Mouse (Mus musculus): ENCODE measurements around the gene Ccnf. TPM values are rescaled to one million over a fixed set of nuclear protein-coding genes. Genes with fewer than 3 reads are reported as not detected.

Gene Ccnf
- polyA plus RNA-seq, 1 experiment, result 32.9 TPM

DNA sequence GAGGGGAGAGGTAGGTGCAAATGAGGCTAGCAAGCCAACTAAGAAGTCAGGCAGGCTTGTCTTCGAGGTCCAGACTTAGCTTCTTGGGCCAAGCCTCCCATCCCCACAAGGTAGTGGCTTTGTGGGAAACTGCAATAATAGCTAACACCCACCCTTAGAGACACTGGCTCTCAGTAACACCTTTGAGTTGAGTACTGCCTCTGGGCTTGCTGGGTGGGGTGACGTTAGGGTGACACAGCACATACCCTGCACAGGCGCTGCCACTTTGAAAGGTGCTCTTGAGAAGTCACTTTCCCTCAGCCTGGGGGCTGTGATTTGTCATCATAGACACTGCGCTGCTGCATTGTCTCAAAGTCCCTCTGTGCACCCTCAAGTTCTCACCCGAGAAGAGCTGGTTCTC, 57.5 kb downstream of the Ccnf start:
- H3K4me1 ChIP-seq, result peaks cover 72% of the 10 kb centered on the region
- no peaks in the 10 kb centered on the region for H3K27me3 ChIP-seq (replicated peaks)
- TF ChIP-seq GATA1 (IDR thresholded peaks at IDR 0.05; ENCODE audit: borderline replicate concordance, low read length) (no peak), FLI1 (IDR thresholded peaks at IDR 0.05; ENCODE audit: low read length) (no peak)
- H3K9me3 ChIP-seq, result no peaks in the 10 kb centered on the region
- H3K4me3 ChIP-seq (replicated peaks), result no peak overlapping the region
- peaks cover 57% of the 10 kb centered on the region for H3K36me3 ChIP-seq (replicated peaks; ENCODE audit: low read length)

DNA sequence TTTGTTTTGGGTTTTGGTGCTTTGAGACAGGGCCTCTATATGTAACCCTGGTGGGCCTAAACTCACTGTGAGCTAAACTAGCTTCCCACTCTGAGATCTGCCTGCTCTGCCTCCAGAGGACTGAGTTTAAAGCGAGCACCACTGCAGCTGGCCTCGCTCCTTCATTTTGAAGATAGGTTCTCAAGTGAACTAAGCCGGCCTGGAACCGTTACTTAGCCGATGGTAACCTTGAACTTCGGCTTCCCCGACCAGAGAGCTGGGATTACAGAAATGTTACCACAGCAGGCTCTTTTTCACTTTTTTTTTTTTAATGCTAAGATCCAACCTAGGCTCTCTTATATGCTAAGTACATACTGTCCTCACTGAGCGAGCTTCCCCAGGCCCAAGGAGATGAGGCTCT, 58.0 kb downstream of the Ccnf start:
- no peak for TF ChIP-seq GATA1 (IDR thresholded peaks at IDR 0.05; ENCODE audit: borderline replicate concordance, low read length)
- TF ChIP-seq FLI1 (IDR thresholded peaks at IDR 0.05; ENCODE audit: low read length), result no peak
- Histone ChIP-seq H3K9me3 (no peaks in the 10 kb centered on the region), H3K27me3 (replicated peaks) (no peaks in the 10 kb centered on the region), H3K4me1 (peaks cover 67% of the 10 kb centered on the region), H3K36me3 (replicated peaks; ENCODE audit: low read length) (peaks cover 56% of the 10 kb centered on the region), H3K4me3 (replicated peaks) (no peak overlapping the region)

DNA sequence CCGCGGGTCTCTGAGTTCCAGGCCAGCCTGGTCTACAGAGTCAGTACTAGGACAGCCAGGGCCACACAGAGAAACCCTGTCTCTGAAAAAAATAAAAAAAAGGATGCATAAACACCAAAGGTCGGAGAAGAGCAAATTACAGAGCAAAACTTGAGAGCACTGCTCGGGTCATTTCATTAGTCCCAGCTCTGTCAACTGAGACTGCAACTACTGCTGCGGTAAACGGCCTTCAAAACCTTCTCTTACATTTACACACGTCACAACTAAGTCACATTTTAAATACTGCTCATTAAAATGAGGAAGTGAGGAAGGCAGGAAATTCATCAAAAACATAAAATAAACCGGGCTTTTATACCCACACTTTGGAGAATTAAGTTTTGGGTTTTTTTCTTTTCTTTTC, 58.4 kb downstream of the Ccnf start:
- Histone ChIP-seq H3K36me3 (replicated peaks; ENCODE audit: low read length) (peaks cover 55% of the 10 kb centered on the region), H3K4me3 (replicated peaks) (no peak overlapping the region), H3K9me3 (no peaks in the 10 kb centered on the region), H3K27me3 (replicated peaks) (no peaks in the 10 kb centered on the region), H3K4me1 (peaks cover 63% of the 10 kb centered on the region)
- TF ChIP-seq FLI1 (IDR thresholded peaks at IDR 0.05; ENCODE audit: low read length), result no peak
- no peak for TF ChIP-seq GATA1 (IDR thresholded peaks at IDR 0.05; ENCODE audit: borderline replicate concordance, low read length)

DNA sequence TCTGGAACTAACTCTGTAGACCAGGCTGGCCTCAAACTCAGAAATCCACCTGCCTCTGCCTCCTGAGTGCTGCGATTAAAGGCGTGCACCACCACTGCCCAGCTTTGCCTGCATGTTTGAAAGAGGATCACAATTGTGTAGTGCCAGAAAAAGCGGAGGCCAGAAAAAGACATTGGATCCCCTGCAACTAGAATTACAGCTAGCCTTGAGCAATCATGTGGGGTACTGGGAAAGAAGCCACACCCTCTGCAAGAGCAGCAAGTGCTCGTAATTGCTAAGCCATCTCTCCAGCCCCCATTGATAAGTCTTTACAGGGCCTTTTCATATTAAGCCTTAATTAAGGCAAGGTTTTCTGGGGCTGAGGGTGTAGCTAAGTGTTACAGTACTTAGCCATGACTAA, 59.8 kb downstream of the Ccnf start:
- TF ChIP-seq GATA1 (IDR thresholded peaks at IDR 0.05; ENCODE audit: borderline replicate concordance, low read length) (no peak), FLI1 (IDR thresholded peaks at IDR 0.05; ENCODE audit: low read length) (no peak)
- H3K36me3 ChIP-seq (replicated peaks; ENCODE audit: low read length), result peaks cover 51% of the 10 kb centered on the region

DNA sequence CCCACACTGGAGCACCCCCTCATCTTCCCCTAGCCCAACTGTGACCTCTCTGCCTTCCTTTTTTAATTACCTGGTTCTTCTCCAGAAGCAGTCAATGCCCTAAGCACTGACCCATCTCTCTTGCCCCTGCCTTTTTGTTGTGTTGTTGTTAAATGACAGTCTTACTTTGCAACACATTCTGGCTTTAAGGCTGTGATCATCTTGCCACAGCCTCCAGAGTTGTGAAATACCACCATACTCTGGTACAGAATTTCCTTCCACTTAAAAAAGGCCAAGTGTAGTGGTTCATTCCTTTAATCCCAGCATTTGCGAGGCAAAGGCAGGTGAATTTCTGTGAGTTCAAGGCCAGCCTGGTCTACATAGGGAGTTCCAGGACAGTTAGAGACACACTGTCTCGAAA, 60.4 kb downstream of the Ccnf start:
- Histone ChIP-seq H3K4me3 (replicated peaks) (no peak overlapping the region), H3K36me3 (replicated peaks; ENCODE audit: low read length) (peaks cover 55% of the 10 kb centered on the region), H3K27me3 (replicated peaks) (no peaks in the 10 kb centered on the region), H3K4me1 (peaks cover 44% of the 10 kb centered on the region), H3K9me3 (no peaks in the 10 kb centered on the region)
- TF ChIP-seq FLI1 (IDR thresholded peaks at IDR 0.05; ENCODE audit: low read length) (no peak), GATA1 (IDR thresholded peaks at IDR 0.05; ENCODE audit: borderline replicate concordance, low read length) (no peak)

More for the DNA sequence above, 59.8 kb downstream of the Ccnf start:
- Histone ChIP-seq H3K4me1 (peaks cover 49% of the 10 kb centered on the region), H3K4me3 (replicated peaks) (no peak overlapping the region), H3K27me3 (replicated peaks) (no peaks in the 10 kb centered on the region), H3K9me3 (no peaks in the 10 kb centered on the region)

DNA sequence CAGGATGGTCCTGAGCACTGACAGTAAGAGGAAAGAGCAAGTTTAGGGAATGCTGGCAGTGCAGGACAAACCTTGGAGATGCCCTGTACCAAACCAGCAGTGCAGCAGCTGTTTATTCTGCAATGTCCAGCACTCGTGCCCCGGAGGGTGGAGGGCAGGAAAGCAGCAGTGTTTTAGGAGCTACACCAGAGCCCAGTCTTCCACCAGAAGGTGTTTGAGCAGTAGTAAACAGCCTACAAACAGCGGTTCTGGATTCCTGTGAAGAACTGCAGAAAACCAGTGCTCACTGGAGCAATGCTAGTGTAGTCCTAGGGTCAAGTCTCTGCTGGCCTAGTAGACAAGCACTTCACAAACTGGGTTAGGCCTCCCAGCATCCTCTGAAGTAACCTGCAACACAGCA, 77.0 kb downstream of the Ccnf start:
- Histone ChIP-seq H3K36me3 (replicated peaks; ENCODE audit: low read length) (peaks cover 9% of the 10 kb centered on the region), H3K9me3 (no peaks in the 10 kb centered on the region), H3K27me3 (replicated peaks) (no peaks in the 10 kb centered on the region), H3K4me1 (peaks cover 46% of the 10 kb centered on the region), H3K4me3 (replicated peaks) (no peak overlapping the region)
- TF ChIP-seq FLI1 (IDR thresholded peaks at IDR 0.05; ENCODE audit: low read length) (no peak), GATA1 (IDR thresholded peaks at IDR 0.05; ENCODE audit: borderline replicate concordance, low read length) (no peak)

DNA sequence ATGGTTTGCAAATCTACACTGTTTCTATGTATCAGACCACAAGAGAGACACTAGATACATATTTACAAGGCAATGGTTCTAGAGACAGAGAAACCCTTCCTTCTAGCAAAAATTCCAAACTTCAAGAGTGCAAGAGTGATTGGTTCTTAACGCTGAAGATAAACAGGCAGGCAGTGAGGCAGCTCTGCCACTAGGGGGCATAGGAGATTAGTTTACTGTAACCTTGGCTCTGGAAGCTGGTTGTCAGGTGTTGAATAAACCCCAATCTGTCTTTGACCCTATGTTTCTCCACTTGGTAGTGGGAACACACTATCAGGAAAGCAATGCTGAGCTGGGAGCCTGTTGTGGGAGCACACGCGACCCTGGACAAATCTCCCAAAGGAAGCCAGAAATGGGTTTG, 77.9 kb downstream of the Ccnf start:
- H3K4me1 ChIP-seq, result peaks cover 48% of the 10 kb centered on the region
- peaks cover 6% of the 10 kb centered on the region for H3K36me3 ChIP-seq (replicated peaks; ENCODE audit: low read length)
- TF ChIP-seq FLI1 (IDR thresholded peaks at IDR 0.05; ENCODE audit: low read length), result no peak
- TF ChIP-seq GATA1 (IDR thresholded peaks at IDR 0.05; ENCODE audit: borderline replicate concordance, low read length), result no peak
- H3K9me3 ChIP-seq, result no peaks in the 10 kb centered on the region
- H3K4me3 ChIP-seq (replicated peaks), result no peak overlapping the region
- no peaks in the 10 kb centered on the region for H3K27me3 ChIP-seq (replicated peaks)

Other genes starting within 250 kb of the Ccnf start
- gene Prss27, start 213.3 kb downstream of the Ccnf start, polyA plus RNA-seq (2012; ENCODE audit: insufficient read depth, low replicate concordance), result not detected in 2 replicates
- 5.6 and 38.5 TPM in 2 replicates for gene Kctd5, start 178.0 kb downstream of the Ccnf start, polyA plus RNA-seq (2012; ENCODE audit: insufficient read depth, low replicate concordance)
- 11.7 and 45.6 TPM in 2 replicates for gene Pdpk1, start 100.6 kb downstream of the Ccnf start, polyA plus RNA-seq (2012; ENCODE audit: insufficient read depth, low replicate concordance)
- gene Amdhd2, start 87.7 kb downstream of the Ccnf start, polyA plus RNA-seq (2012; ENCODE audit: insufficient read depth, low replicate concordance), result 68.6 and 109 TPM in 2 replicates
- 252 and 695 TPM in 2 replicates for gene Atp6v0c, start 81.8 kb downstream of the Ccnf start, polyA plus RNA-seq (2012; ENCODE audit: insufficient read depth, low replicate concordance)
- gene Tbc1d24, start 45.9 kb downstream of the Ccnf start, polyA plus RNA-seq (2012; ENCODE audit: insufficient read depth, low replicate concordance), result 1.1 TPM in 1 of 2 replicates, not detected in the other
- 0.25 TPM in 1 of 2 replicates, not detected in the other for gene Ntn3, start 42.0 kb downstream of the Ccnf start, polyA plus RNA-seq (2012; ENCODE audit: insufficient read depth, low replicate concordance)
- gene Tedc2, start 30.6 kb downstream of the Ccnf start, polyA plus RNA-seq (2012; ENCODE audit: insufficient read depth, low replicate concordance), result 7.4 and 13.2 TPM in 2 replicates
- not detected in 2 replicates for gene Abca17, start 99.6 kb upstream of the Ccnf start, polyA plus RNA-seq (2012; ENCODE audit: insufficient read depth, low replicate concordance)
- gene Abca3, start 100.5 kb upstream of the Ccnf start, polyA plus RNA-seq (2012; ENCODE audit: insufficient read depth, low replicate concordance), result 1.9 and 7.6 TPM in 2 replicates
- 183 and 234 TPM in 2 replicates for gene Rnps1, start 163.1 kb upstream of the Ccnf start, polyA plus RNA-seq (2012; ENCODE audit: insufficient read depth, low replicate concordance)
- gene Eci1, start 175.2 kb upstream of the Ccnf start, polyA plus RNA-seq (2012; ENCODE audit: insufficient read depth, low replicate concordance), result 11.7 and 67.7 TPM in 2 replicates
- not detected in 2 replicates for gene Dnase1l2, start 191.6 kb upstream of the Ccnf start, polyA plus RNA-seq (2012; ENCODE audit: insufficient read depth, low replicate concordance)
- 9.7 and 18.7 TPM in 2 replicates for gene E4f1, start 218.8 kb upstream of the Ccnf start, polyA plus RNA-seq (2012; ENCODE audit: insufficient read depth, low replicate concordance)
- gene Pgp, start 218.9 kb upstream of the Ccnf start, polyA plus RNA-seq (2012; ENCODE audit: insufficient read depth, low replicate concordance), result 48.8 and 102 TPM in 2 replicates
- not detected in 2 replicates for gene Bricd5, start 222.4 kb upstream of the Ccnf start, polyA plus RNA-seq (2012; ENCODE audit: insufficient read depth, low replicate concordance)
- gene Mlst8, start 227.6 kb upstream of the Ccnf start, polyA plus RNA-seq (2012; ENCODE audit: insufficient read depth, low replicate concordance), result 2.3 and 3.7 TPM in 2 replicates
- gene Caskin1, start 237.1 kb upstream of the Ccnf start, polyA plus RNA-seq (2012; ENCODE audit: insufficient read depth, low replicate concordance), result not detected in 2 replicates

Measured in megakaryocyte, embryonic 14.5 days (primary cell).